Mouse (Mus musculus): ENCODE measurements around the gene Olfr1261. TPM values are rescaled to one million over a fixed set of nuclear protein-coding genes. Genes with fewer than 3 reads are reported as not detected.

The Olfr1261 gene
- total and polyA plus RNA-seq, 2 experiments from 2014 or later: not detected

- WGBS: 74% methylated on average over 2 of the region's 2 CpGs
- H3K27me3 ChIP-seq (ENCODE audit: insufficient read depth, low read length): no peaks in the 10 kb centered on the region
- H3K27ac ChIP-seq (ENCODE audit: low read depth, low read length): no peak within 1 kb of the TSS
- TF ChIP-seq CTCF (IDR thresholded peaks at IDR 0.05): no peak
- H3K4me2 ChIP-seq (ENCODE audit: low read depth, low read length, poor library complexity, severe bottlenecking): no peak within 1 kb of the TSS
- no peaks in the 10 kb centered on the region for H3K36me3 ChIP-seq (ENCODE audit: insufficient read depth, low read length)
- DNase-seq (ENCODE audit: low spot score) (no peak), ATAC-seq (ENCODE audit: low FRiP score) (no peak)
- no peaks in the 10 kb centered on the region for H3K4me1 ChIP-seq (ENCODE audit: insufficient read depth, low read length)
- H3K9me3 ChIP-seq (ENCODE audit: low read length): no peaks in the 10 kb centered on the region
- H3K4me3 ChIP-seq (ENCODE audit: low read depth, low read length): no peak within 1 kb of the TSS
- no peak within 1 kb of the TSS for H3K9ac ChIP-seq (replicated peaks; ENCODE audit: low read length, poor library complexity, severe bottlenecking)
Measured at GRCm38 (mm10) chr2:90025477-90025876, 34.5 kb downstream of the Olfr1261 start, which contains the start of gene Olfr1264. Olfr1264 (minus strand) TSS chr2:90025577.

GRCm38 (mm10) chr2:90035037-90035436, 44.0 kb downstream of the Olfr1261 start, which contains the start of gene Olfr1265:
Olfr1265 (plus strand) TSS chr2:90035337.
- no peaks in the 10 kb centered on the region for H3K27me3 ChIP-seq (ENCODE audit: insufficient read depth, low read length)
- DNase-seq (ENCODE audit: low spot score): no peak
- H3K27ac ChIP-seq (ENCODE audit: low read depth, low read length): no peak within 1 kb of the TSS
- no peaks in the 10 kb centered on the region for H3K4me1 ChIP-seq (ENCODE audit: insufficient read depth, low read length)
- H3K4me2 ChIP-seq (ENCODE audit: low read depth, low read length, poor library complexity, severe bottlenecking): no peak within 1 kb of the TSS
- H3K4me3 ChIP-seq (ENCODE audit: low read depth, low read length): no peak within 1 kb of the TSS
- no peak for ATAC-seq (ENCODE audit: low FRiP score)
- no peak within 1 kb of the TSS for H3K9ac ChIP-seq (replicated peaks; ENCODE audit: low read length, poor library complexity, severe bottlenecking)
- no peaks in the 10 kb centered on the region for H3K9me3 ChIP-seq (ENCODE audit: low read length)
- no peaks in the 10 kb centered on the region for H3K36me3 ChIP-seq (ENCODE audit: insufficient read depth, low read length)
- no peak for TF ChIP-seq CTCF (IDR thresholded peaks at IDR 0.05)

Other genes starting within 250 kb of the Olfr1261 start
- not detected in 2 replicates for gene Olfr1253, start 234.1 kb upstream of the Olfr1261 start, total RNA-seq (2014; rRNA removed)
- gene Olfr1253, start 234.1 kb upstream of the Olfr1261 start, polyA plus RNA-seq (2015; fragmentation: Nextera tagmentation; extraction: Ambion mirVana): not detected in 2 replicates
- gene Olfr1254, start 197.6 kb upstream of the Olfr1261 start, total RNA-seq (2014; rRNA removed): not detected in 2 replicates
- not detected in 2 replicates for gene Olfr1254, start 197.6 kb upstream of the Olfr1261 start, polyA plus RNA-seq (2015; fragmentation: Nextera tagmentation; extraction: Ambion mirVana)
- gene Olfr1255, start 179.2 kb upstream of the Olfr1261 start, total RNA-seq (2014; rRNA removed): not detected in 2 replicates
- not detected in 2 replicates for gene Olfr1255, start 179.2 kb upstream of the Olfr1261 start, polyA plus RNA-seq (2015; fragmentation: Nextera tagmentation; extraction: Ambion mirVana)
- gene Olfr1256, start 149.7 kb upstream of the Olfr1261 start, total RNA-seq (2014; rRNA removed): not detected in 2 replicates
- not detected in 2 replicates for gene Olfr1256, start 149.7 kb upstream of the Olfr1261 start, polyA plus RNA-seq (2015; fragmentation: Nextera tagmentation; extraction: Ambion mirVana)
- gene Olfr48, start 143.0 kb upstream of the Olfr1261 start, total RNA-seq (2014; rRNA removed): 0.05 TPM in 1 of 2 replicates, not detected in the other
- gene Olfr48, start 143.0 kb upstream of the Olfr1261 start, polyA plus RNA-seq (2015; fragmentation: Nextera tagmentation; extraction: Ambion mirVana): not detected in 2 replicates
- not detected in 2 replicates for gene Olfr1257, start 112.8 kb upstream of the Olfr1261 start, total RNA-seq (2014; rRNA removed)
- not detected in 2 replicates for gene Olfr1257, start 112.8 kb upstream of the Olfr1261 start, polyA plus RNA-seq (2015; fragmentation: Nextera tagmentation; extraction: Ambion mirVana)
- gene Olfr1258, start 63.9 kb upstream of the Olfr1261 start, total RNA-seq (2014; rRNA removed): not detected in 2 replicates
- not detected in 2 replicates for gene Olfr1258, start 63.9 kb upstream of the Olfr1261 start, polyA plus RNA-seq (2015; fragmentation: Nextera tagmentation; extraction: Ambion mirVana)
- not detected in 2 replicates for gene Olfr1259, start 42.6 kb upstream of the Olfr1261 start, total RNA-seq (2014; rRNA removed)
- not detected in 2 replicates for gene Olfr1259, start 42.6 kb upstream of the Olfr1261 start, polyA plus RNA-seq (2015; fragmentation: Nextera tagmentation; extraction: Ambion mirVana)
- gene Olfr1260, start 16.9 kb upstream of the Olfr1261 start, total RNA-seq (2014; rRNA removed): not detected in 2 replicates
- not detected in 2 replicates for gene Olfr1260, start 16.9 kb upstream of the Olfr1261 start, polyA plus RNA-seq (2015; fragmentation: Nextera tagmentation; extraction: Ambion mirVana)
- not detected in 2 replicates for gene Olfr1262, start 8.9 kb downstream of the Olfr1261 start, total RNA-seq (2014; rRNA removed)
- gene Olfr1262, start 8.9 kb downstream of the Olfr1261 start, polyA plus RNA-seq (2015; fragmentation: Nextera tagmentation; extraction: Ambion mirVana): not detected in 2 replicates
- gene Olfr1263, start 20.9 kb downstream of the Olfr1261 start, total RNA-seq (2014; rRNA removed): not detected in 2 replicates
- not detected in 2 replicates for gene Olfr1263, start 20.9 kb downstream of the Olfr1261 start, polyA plus RNA-seq (2015; fragmentation: Nextera tagmentation; extraction: Ambion mirVana)
- not detected in 2 replicates for gene Olfr1264, start 34.4 kb downstream of the Olfr1261 start, total RNA-seq (2014; rRNA removed)
- not detected in 2 replicates for gene Olfr1264, start 34.4 kb downstream of the Olfr1261 start, polyA plus RNA-seq (2015; fragmentation: Nextera tagmentation; extraction: Ambion mirVana)
- not detected in 2 replicates for gene Olfr1265, start 44.1 kb downstream of the Olfr1261 start, total RNA-seq (2014; rRNA removed)
- gene Olfr1265, start 44.1 kb downstream of the Olfr1261 start, polyA plus RNA-seq (2015; fragmentation: Nextera tagmentation; extraction: Ambion mirVana): not detected in 2 replicates
- gene Olfr140, start 72.4 kb downstream of the Olfr1261 start, total RNA-seq (2014; rRNA removed): not detected in 2 replicates
- not detected in 2 replicates for gene Olfr140, start 72.4 kb downstream of the Olfr1261 start, polyA plus RNA-seq (2015; fragmentation: Nextera tagmentation; extraction: Ambion mirVana)
- gene Olfr1269, start 130.2 kb downstream of the Olfr1261 start, total RNA-seq (2014; rRNA removed): not detected in 2 replicates
- gene Olfr1269, start 130.2 kb downstream of the Olfr1261 start, polyA plus RNA-seq (2015; fragmentation: Nextera tagmentation; extraction: Ambion mirVana): not detected in 2 replicates
- gene Olfr32, start 151.1 kb downstream of the Olfr1261 start, total RNA-seq (2014; rRNA removed): not detected in 2 replicates
- gene Olfr32, start 151.1 kb downstream of the Olfr1261 start, polyA plus RNA-seq (2015; fragmentation: Nextera tagmentation; extraction: Ambion mirVana): not detected in 2 replicates
- not detected in 2 replicates for gene Olfr1270, start 161.9 kb downstream of the Olfr1261 start, total RNA-seq (2014; rRNA removed)
- not detected in 2 replicates for gene Olfr1270, start 161.9 kb downstream of the Olfr1261 start, polyA plus RNA-seq (2015; fragmentation: Nextera tagmentation; extraction: Ambion mirVana)
- gene Olfr1506, start 233.3 kb downstream of the Olfr1261 start, total RNA-seq (2014; rRNA removed): not detected in 2 replicates
- not detected in 2 replicates for gene Olfr1506, start 233.3 kb downstream of the Olfr1261 start, polyA plus RNA-seq (2015; fragmentation: Nextera tagmentation; extraction: Ambion mirVana)